9 mouse cellular contexts compared by ENCODE assay signal in the genomic region with DNA sequence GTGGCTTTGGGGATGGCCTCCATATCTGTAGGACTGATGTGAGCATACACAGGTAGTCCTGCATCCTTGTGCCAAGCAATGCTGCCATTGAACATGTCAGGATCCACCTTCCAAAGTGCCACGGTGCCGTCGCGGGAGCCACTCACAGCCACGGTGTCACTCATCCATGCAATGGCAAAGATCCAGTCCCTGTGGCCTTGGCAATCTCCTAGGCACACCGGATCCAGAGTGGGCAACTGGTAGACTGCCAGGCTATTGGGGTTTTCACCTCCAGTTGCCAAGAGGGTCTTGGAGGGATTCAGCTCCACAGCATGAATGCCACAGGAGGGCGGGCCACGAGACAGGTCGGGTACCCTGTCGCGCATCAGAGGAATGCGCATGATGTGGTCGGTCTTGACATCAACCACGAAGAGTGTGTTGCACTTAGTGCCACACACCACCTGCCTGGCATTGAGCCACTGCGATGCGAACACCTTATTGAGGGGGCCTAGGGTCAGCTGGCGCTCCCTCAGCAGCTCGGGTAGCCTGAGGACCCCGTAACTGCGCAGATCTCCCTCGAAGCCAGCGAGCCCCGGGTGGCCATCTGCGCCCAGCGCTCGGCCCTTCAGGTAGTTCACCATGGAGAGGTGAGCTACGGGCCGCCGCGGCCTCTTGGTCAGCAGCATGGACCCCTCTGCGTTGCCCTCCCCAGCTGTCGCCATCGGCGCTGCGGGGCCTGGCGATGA. TPM values are rescaled to one million over a fixed set of nuclear protein-coding genes. Genes with fewer than 3 reads are reported as not detected.
DNase-seq lines count a peak whose midpoint lies in the region; ATAC-seq lines count a peak whose summit lies in the region.
"Had no signal": no experiment of that assay in that cellular context is flagged by ENCODE, and none has a peak within 500 bp of the region (broad histone marks: within the 10 kb centered on the region; RNA-seq: fewer than 3 reads in every experiment).

No protein-coding gene starts in this region.

- WGBS in heart, embryonic 14.5 days = 36% methylated on average over 34 of the region's 36 CpGs
- 36% methylated on average over 33 of the region's 36 CpGs for WGBS in forebrain, embryonic 11.5 days
- 32% methylated on average over 36 of the region's 36 CpGs for WGBS in neural tube, embryonic 12.5 days

- no peaks in the 10 kb centered on the region for H3K27me3 ChIP-seq in heart, embryonic 14.5 days (ENCODE audit: control insufficient read depth, insufficient read depth, low read length)
- no peaks in the 10 kb centered on the region for H3K27me3 ChIP-seq in forebrain, embryonic 11.5 days (ENCODE audit: control insufficient read depth, insufficient read depth, low read length)
- no peaks in the 10 kb centered on the region for H3K27me3 ChIP-seq in neural tube, embryonic 12.5 days (replicated peaks)

- H3K9me3 ChIP-seq in heart, embryonic 14.5 days (ENCODE audit: control insufficient read depth, low read length) = no peaks in the 10 kb centered on the region
- no peaks in the 10 kb centered on the region for H3K9me3 ChIP-seq in forebrain, embryonic 11.5 days (ENCODE audit: control insufficient read depth, low read length)
- H3K9me3 ChIP-seq in neural tube, embryonic 12.5 days = no peaks in the 10 kb centered on the region

- H3K4me3 ChIP-seq in heart, embryonic 14.5 days (ENCODE audit: control insufficient read depth in 1 of 2, insufficient read depth in 1 of 2, low read depth in 1 of 2, low read length in 2 of 2) = peak overlapping the region; percentile 45 to 55
- peak overlapping the region; percentile 47 for H3K4me3 ChIP-seq in brown adipose tissue, adult 24 weeks (ENCODE audit: insufficient read depth, low read depth, low read length)
- peak overlapping the region; percentile 40 for H3K4me3 ChIP-seq in forebrain, embryonic 11.5 days (ENCODE audit: low read depth, low read length)
- peak overlapping the region; percentile 45 for H3K4me3 ChIP-seq in neural tube, embryonic 12.5 days

- H3K36me3 ChIP-seq in heart, embryonic 14.5 days (ENCODE audit: control insufficient read depth, insufficient read depth, low read length) = no peaks in the 10 kb centered on the region
- H3K36me3 ChIP-seq in forebrain, embryonic 11.5 days (ENCODE audit: control insufficient read depth, insufficient read depth, low read length) = no peaks in the 10 kb centered on the region
- H3K36me3 ChIP-seq in neural tube, embryonic 12.5 days = no peaks in the 10 kb centered on the region
- H3K36me3 ChIP-seq: G1E had no signal

- peak overlapping the region; percentile 78 for H3K4me2 ChIP-seq in heart, embryonic 14.5 days (ENCODE audit: low read length)
- H3K4me2 ChIP-seq in forebrain, embryonic 11.5 days (ENCODE audit: low read depth, low read length, severe bottlenecking) = peak overlapping the region; percentile 73
- H3K4me2 ChIP-seq in neural tube, embryonic 12.5 days (replicated peaks) = peak overlapping the region; percentile 68

- H3K9ac ChIP-seq in heart, embryonic 14.5 days (ENCODE audit: low read length) = peak overlapping the region; percentile 73
- H3K9ac ChIP-seq in forebrain, embryonic 11.5 days (ENCODE audit: low read length) = peak overlapping the region; percentile 50
- peak overlapping the region; percentile 48 for H3K9ac ChIP-seq in neural tube, embryonic 12.5 days

- ATAC-seq in heart, embryonic 14.5 days (ENCODE audit: insufficient number of reproducible peaks, insufficient read depth, low FRiP score, low read depth) = no peak
- ATAC-seq in forebrain, embryonic 11.5 days (replicated peaks; ENCODE audit: low FRiP score) = peak; percentile 63
- ATAC-seq in neural tube, embryonic 12.5 days (ENCODE audit: low FRiP score, low read depth) = peak; percentile 78

- no peaks in the 10 kb centered on the region for H3K4me1 ChIP-seq in heart, embryonic 14.5 days (ENCODE audit: control insufficient read depth in 2 of 2, insufficient read depth in 2 of 2, low read length in 2 of 2)
- no peaks in the 10 kb centered on the region for H3K4me1 ChIP-seq in brown adipose tissue, adult 24 weeks (ENCODE audit: control insufficient read depth, insufficient read depth, insufficient read length, low read length)
- H3K4me1 ChIP-seq in forebrain, embryonic 11.5 days (replicated peaks; ENCODE audit: control insufficient read depth, insufficient read depth, low read length) = no peaks in the 10 kb centered on the region
- H3K4me1 ChIP-seq in neural tube, embryonic 12.5 days = no peaks in the 10 kb centered on the region

- no peak for DNase-seq in heart, adult 18-20 months
- peak; percentile 48 for DNase-seq in forebrain, embryonic 11.5 days (ENCODE audit: low spot score)
- DNase-seq in layer of hippocampus, postnatal 36 days = peak; percentile 6 to 7
- DNase-seq in urinary bladder, postnatal 4 days (ENCODE audit: low spot score in 2 of 2) = no peak
- DNase-seq in gastrocnemius, postnatal 25 days = no peak

- no peak overlapping the region for H3K27ac ChIP-seq in heart, embryonic 14.5 days (replicated peaks in 1 of 2; ENCODE audit: control insufficient read depth in 1 of 2, insufficient read depth in 1 of 2, low read depth in 2 of 2, low read length in 2 of 2)
- no peak overlapping the region for H3K27ac ChIP-seq in brown adipose tissue, adult 24 weeks (replicated peaks; ENCODE audit: low read depth, low read length)
- no peak overlapping the region for H3K27ac ChIP-seq in forebrain, embryonic 11.5 days (ENCODE audit: low read depth, low read length)
- no peak overlapping the region for H3K27ac ChIP-seq in neural tube, embryonic 12.5 days

RNA-seq across cellular contexts. Expression of a gene that starts 0.8 kb away (rescaled TPM):
- polyA plus RNA-seq in heart, embryonic 14.5 days (2014; fragmentation: Nextera tagmentation; extraction: Ambion mirVana) = 5.4 and 7.3 TPM in 2 replicates
- total RNA-seq in heart, adult 18-20 months (2021) = 1 to 10 TPM; 2.8 to 3.6 TPM
- polyA plus RNA-seq in brown adipose tissue, adult 24 weeks (2012; ENCODE audit: insufficient read depth, insufficient read length, missing spikeins) = not detected in 2 replicates
- 7.1 and 8.0 TPM in 2 replicates for polyA plus RNA-seq in forebrain, embryonic 11.5 days (2014; fragmentation: Nextera tagmentation; extraction: Ambion mirVana)
- total RNA-seq in layer of hippocampus, postnatal 36 days (2021) = 10 to 100 TPM; 39.8 to 42.6 TPM
- polyA plus RNA-seq in neural tube, embryonic 12.5 days (2016; fragmentation: Nextera tagmentation; extraction: Ambion mirVana) = 4.3 and 4.5 TPM in 2 replicates
- total RNA-seq in gastrocnemius, postnatal 25 days (2021) = under 1 TPM; 0.40 to 0.59 TPM
- polyA plus RNA-seq: G1E had no signal

Comparison
In these comparisons a context has a peak if more than half of its experiments do, and no peak if none do; other contexts are left out.
1. DNase-seq: peak in forebrain, embryonic 11.5 days (single experiment) and layer of hippocampus, postnatal 36 days (2 of 2); none in heart, adult 18-20 months (0 of 2), urinary bladder, postnatal 4 days (0 of 2) and gastrocnemius, postnatal 25 days (single experiment).
2. Peak in every context shown above with its lines, with median percentiles within 50 percentile points of each other: H3K4me2 ChIP-seq, H3K4me3 ChIP-seq and H3K9ac ChIP-seq.